Mouse (Mus musculus) heart, postnatal 10 days (tissue): Measurements from ENCODE around the gene Oas3. TPM values are rescaled to one million over a fixed set of nuclear protein-coding genes. Genes with fewer than 3 reads are reported as not detected.

ENCODE experiments used
- DNase-seq, 2 experiments: peaks; one replicate each; pipeline ENCODE4 v3.0.0; 2021
- intact Hi-C: fragments of 180-260 bp; cut with DNase I; formaldehyde crosslinking; loops from one replicate; pipeline ENCODE4 v1.15.1; 2025
- total RNA-seq, 2 experiments: library from RNA; stranded (reverse); gene quantifications; 2 replicates each; pipeline ENCODE4 v1.2.3; 2021

Gene Oas3
- total RNA-seq, 2 experiments from 2014 or later, result 0.12 TPM; not detected in 1

GRCm38 (mm10) chr5:120761901-120762300 is 15.6 kb downstream of the Oas3 start:
- DNase-seq, result peak; percentile 33 to 41
- intact Hi-C loops, result no loop called here

DNA sequence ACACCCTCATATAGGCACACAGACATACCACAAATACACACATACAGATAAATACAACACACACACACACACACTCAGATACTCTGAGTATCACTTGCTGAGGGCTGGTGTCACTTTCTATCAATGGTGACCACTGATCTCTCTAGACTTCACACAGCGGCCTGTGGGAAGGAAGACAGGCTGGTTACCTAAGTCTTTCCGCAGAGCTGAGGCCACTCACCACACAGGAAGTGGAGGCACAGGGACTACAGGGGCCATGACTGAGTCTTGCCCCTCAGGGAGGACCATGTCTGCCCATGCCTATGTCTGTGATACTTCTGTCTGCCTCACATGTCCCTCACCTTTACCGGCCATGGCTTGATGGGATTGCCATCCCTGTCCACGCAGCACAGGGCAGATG is 23.2 kb downstream of the Oas3 start:
- intact Hi-C loops, result no loop called here
- no peak for DNase-seq

DNA sequence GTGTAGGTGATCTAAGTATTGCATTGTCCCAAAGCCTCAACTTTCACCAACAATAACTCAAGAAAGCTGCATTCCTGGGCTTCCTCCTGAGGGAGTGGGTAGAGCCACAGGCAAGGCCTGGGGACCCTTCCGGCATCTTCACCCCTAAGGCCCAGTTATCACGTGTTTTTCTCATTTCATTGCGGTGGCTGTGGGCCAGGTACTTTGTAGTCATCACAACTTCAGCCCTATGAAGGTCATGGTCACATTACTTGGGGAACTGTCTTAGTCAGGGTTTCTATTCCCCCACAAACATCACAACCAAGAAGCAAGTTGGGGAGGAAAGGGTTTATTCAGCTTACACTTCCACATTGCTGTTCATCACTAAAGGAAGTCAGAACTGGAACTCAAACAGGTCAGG is 24.7 kb downstream of the Oas3 start:
- DNase-seq, result no peak
- intact Hi-C loops, result no loop called here

GRCm38 (mm10) chr5:120751206-120751605 is 26.3 kb downstream of the Oas3 start:
- DNase-seq, result no peak
- intact Hi-C loops, result no loop called here

DNA sequence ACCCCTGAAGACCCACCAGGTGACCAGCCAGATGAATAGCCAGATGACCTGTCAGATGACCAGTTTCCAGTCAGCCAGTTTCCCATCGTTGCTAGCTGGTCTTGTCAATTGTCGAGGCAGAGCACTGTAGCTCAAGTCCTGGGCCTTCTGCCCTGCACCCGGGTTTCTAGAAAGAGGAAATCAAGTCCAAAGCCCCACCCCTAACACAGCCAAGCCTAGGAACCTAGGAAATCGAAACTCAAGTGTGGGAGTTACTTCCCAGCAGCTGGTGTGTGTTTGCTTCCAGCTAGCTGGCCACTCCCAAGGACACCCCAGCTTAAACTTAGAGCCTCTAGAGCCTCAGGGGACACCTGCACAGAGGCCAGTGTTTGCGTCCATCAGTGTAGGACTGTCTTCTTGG is 27.8 kb downstream of the Oas3 start, which contains the start of gene Oas2:
TSS of gene Oas2 (minus strand) at position 166 of the 400 bp plus-strand sequence.
- intact Hi-C loops, result no loop called here
- no peak for DNase-seq

GRCm38 (mm10) chr5:120746451-120746850 is 31.0 kb downstream of the Oas3 start:
- DNase-seq, result peak; percentile 57 to 77
- intact Hi-C loops, result loop anchor here (1.0 kb wide), 2 partner anchors 67 to 126 kb away; no protein-coding TSS in a partner anchor

GRCm38 (mm10) chr5:120742125-120742524 is 35.3 kb downstream of the Oas3 start:
- intact Hi-C loops, result no loop called here
- peak; percentile 19 to 51 for DNase-seq

DNA sequence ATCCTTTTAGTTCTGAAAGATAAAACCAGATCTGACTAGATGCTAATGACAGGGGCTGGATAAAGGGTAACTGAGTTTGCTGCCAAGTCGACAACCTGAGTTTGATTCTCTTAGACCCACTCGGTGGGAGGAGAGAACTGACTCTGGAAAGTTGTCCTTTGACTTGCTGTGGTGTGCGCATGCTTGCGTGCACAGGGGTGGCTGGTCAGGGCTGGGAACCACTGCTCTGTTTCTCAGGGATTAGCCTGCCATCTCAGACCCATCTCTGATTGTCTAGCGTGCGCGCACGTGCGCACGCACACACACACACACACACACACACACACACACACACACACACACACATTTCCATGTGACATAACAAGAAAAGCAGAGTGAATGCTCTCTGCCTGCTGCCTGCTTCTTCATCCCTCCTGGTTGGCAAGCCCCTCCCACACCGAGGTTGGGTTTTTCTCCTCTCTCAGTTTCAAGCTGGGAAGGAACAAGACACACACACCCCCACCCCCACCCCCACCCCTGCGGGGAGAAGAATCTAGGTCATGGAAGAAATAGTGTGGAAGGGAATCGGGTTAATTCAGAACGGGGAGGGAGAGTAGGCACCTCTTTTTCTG is 43.0 kb downstream of the Oas3 start:
- intact Hi-C loops, result no loop called here
- no peak for DNase-seq

GRCm38 (mm10) chr5:120733696-120734095 is 43.8 kb downstream of the Oas3 start:
- intact Hi-C loops, result no loop called here
- DNase-seq, result no peak

DNA sequence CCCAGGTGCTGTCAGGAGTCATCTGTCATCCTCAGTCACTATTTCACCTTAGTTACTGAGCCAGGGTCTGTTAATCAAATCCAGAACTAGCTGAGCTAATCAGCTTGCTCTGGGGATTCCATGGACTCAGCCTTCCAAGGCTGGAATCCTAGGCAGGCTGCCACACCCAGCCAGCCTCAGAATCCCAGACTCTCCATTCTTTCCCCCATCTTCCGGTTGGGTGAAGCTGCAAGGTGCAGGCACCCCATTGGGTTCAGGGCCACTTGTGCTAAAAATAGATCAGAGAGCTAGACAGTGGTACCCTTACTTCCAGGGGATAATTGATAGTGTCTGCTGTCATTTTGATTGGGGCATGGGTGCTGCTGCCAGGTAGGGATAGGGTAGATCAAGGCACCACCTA is 44.7 kb downstream of the Oas3 start:
- intact Hi-C loops, result no loop called here
- no peak for DNase-seq

DNA sequence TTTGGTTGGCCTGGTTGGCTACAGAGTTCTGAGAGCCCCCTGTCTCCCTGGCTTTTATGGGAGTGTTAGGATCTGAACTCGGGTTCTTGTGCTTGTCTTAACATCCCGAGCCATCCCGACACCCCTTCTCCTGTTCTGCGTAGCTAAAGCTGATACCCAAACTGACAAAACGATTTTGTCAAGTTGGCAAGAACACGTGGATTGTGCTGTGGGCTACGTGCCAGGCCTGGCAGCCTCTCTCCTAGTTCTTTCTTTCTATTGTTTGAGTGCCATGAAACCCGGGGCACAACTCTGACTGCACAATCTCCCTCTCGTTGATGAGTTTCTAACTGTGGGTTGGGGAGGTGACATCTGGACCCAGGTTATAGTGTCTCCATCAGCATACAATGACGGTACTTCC is 48.1 kb downstream of the Oas3 start:
- intact Hi-C loops, result no loop called here
- DNase-seq, result no peak

DNA sequence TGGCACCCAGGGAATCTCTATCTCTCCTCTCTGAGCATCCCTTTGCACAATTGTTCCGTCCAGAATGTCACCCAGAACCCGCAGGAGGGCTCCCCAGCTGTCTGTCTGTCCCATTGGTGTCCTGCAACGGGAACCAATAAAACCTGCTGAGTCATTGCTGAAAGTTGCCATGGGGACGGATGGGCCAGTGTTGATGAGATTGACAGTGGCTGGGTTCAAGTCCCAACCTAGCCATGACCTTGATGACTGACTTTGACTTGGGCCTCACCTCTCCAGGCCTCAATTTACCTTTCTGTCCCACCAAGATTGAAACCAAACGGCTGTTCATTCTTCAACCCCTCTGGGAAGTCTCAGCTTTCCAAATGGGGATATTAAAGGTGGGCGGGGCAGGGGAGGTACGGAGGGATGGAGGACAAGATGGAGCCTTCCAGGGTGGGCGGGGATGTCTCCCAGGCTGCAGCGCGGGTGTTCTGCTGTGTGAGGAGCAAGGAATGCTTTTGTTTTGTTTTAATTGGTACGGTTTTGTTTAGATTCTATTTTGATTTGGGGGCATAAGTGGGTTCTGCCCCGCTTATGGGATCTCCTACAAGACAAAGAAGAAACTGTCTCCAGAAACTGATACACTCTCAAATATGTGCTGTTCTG is 51.5 kb downstream of the Oas3 start:
- intact Hi-C loops, result no loop called here
- DNase-seq, result no peak

GRCm38 (mm10) chr5:120721005-120721404 is 56.5 kb downstream of the Oas3 start:
- intact Hi-C loops, result no loop called here
- no peak for DNase-seq

- no peak for DNase-seq
- intact Hi-C loops, result no loop called here
Measured at GRCm38 (mm10) chr5:120718600-120719378, 58.7 kb downstream of the Oas3 start.

DNA sequence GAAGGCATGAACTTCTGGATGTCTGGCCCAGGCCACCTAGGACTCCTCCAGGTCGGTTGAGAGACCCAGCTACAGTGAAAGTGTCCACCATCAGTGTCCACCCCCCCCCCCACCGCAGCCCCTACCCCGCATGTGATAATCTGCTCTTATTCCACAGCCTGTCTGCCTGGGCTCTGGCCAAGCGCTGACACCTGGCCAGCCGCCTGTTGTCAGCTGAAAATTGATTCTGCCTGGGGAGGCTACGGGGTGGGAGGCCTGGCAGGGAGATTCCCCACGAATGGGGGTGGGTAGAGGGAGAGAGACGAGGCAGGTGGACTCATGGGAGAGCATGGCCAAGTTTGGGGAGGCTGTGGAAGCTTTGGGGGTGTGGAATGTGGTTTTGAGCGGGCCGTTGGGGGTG is 60.3 kb downstream of the Oas3 start:
- DNase-seq, result no peak

DNA sequence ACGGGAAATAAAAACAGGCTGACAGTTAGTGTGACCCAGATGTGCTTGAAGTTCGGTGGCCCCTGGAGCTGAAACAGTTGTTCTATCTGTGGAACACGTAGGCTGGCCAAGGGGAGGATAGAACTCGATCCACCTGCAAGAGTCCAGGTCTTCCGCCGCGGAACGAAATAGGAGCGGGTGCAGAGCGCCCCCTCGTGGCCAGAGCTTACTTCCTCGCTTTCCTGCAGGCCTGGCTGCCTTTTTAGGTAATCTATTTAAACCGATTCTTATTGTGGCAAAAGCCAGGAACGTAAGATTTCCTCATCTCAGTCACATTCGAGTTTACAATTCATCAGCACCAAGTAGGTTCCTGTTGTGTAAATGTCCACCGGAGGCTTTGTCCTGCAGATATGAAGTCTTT is 63.1 kb downstream of the Oas3 start:
- DNase-seq, result peak; percentile 50 to 80
- intact Hi-C loops, result loop anchor here (1.0 to 2.0 kb wide), 2 partner anchors 35 to 94 kb away; no protein-coding TSS in a partner anchor

More for the DNA sequence above, 60.3 kb downstream of the Oas3 start:
- intact Hi-C loops, result no loop called here

- intact Hi-C loops, result no loop called here
- DNase-seq, result no peak
Measured at GRCm38 (mm10) chr5:120712721-120713120, 64.7 kb downstream of the Oas3 start.

- no peak for DNase-seq
- intact Hi-C loops, result no loop called here
Measured at GRCm38 (mm10) chr5:120711827-120712226, 65.6 kb downstream of the Oas3 start, which contains the start of gene Dtx1. TSS of gene Dtx1 (minus strand) at chr5:120711927.

DNA sequence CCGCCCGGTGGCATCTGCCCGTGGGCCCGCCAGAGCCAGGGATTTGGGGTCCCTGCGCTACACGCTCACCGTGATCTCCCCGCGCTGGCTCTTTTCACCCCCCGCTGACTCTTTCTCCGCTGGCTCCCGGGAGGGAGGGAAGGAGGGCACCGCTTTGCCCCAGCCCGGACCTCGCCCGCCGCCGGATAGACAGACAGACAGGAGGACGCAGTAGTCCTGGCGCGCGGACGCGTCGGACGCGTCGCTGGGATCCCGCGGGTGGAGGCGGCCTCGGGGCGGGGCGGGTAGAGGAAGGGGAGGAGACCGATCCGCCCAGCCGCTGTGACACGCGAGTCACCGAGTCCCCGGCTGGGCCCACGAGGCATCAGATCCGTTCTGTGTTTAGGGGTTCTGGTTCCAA is 66.0 kb downstream of the Oas3 start:
- intact Hi-C loops, result no loop called here
- peak; percentile 16 to 41 for DNase-seq

DNA sequence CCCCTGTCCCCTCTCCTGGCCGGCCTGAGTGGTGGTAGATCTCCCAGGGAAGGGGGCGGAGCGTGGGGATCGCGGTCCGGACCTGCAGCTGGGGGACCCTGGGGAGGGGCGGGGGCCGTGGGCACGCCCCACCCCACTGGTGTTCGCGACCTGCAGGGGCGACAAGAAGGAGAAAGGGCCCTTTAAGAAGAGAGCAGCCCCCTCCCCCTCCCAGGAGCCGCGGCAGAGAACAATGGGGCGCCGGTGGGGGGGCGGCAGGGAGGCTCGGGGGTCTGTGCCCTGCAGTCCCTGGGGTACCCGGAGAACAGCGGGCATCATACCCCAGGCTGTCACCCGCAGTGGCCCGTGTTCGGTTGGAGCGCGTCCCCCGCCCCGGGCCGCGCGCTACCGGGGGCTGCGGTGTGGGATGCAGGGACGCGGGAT is 66.6 kb downstream of the Oas3 start:
- no peak for DNase-seq
- intact Hi-C loops, result no loop called here

- peak; percentile 18 to 38 for DNase-seq
- intact Hi-C loops, result no loop called here
Measured at GRCm38 (mm10) chr5:120710161-120710825, 67.2 kb downstream of the Oas3 start.
